Mouse (Mus musculus) embryo, embryonic 9.5 days (tissue): ENCODE data around the gene Phf23.
A peak's percentile ranks its signal among the peaks of the same experiment; 100 is the strongest.
"Not testable (repeated sequence)": the region's sequence is repeated elsewhere in the genome, so short reads cannot be mapped to it uniquely, and the experiment has no call there.

Source experiments
- DNase-seq: peaks from one replicate; pipeline ENCODE4 v3.0.0-alpha.2; 2017; ENCODE audit errors: extremely low spot score

The Phf23 gene

DNA sequence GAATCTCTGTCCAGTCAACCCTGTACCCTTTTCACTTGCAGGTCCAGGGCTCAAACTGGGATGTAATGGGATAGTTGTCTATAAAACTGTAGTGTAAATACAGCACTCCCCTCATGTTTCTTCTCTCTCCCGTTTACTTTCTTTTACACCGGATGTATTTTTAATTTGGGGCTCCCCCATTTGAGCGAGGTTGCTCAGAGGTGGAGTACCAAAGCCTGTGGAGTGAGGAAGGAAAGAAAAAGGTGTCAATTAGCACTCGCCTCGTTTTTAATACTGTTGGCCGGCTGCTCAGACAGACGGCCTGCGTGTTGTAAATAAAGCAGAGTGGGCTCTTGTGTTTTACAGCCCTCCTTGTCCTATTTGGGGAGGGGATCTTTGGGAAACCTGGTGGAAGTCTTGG lies 4.1 kb downstream of the Phf23 start:
- DNase-seq = no peak

DNA sequence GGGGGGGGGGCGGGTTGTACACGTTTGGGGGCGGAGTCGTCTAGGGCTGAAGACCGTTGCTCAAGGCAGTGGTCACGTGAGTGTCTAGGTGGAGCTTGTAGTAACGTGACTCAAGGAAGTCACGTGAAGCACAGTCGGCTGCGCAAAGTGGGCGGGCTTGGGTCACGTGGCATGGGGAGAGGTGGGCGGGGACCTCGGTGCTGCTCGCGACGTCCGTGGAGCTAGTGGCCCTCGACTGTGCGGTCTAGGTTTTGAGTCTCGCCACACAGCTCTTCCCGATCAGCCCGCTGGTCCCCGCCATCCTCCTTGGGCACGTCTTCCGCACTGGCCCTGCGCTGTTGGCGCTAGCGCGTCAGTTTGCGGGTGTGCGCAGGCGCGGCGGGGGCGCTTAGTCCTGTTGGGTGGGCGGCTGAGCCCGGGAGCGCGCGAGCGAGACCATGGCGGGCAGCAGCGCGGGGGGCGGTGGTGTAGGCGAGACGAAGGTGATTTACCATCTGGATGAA lies 4.9 kb downstream of the Phf23 start, which contains the start of gene Dvl2:
Dvl2 (plus strand) TSS at position 200 of the 503 bp plus-strand sequence.
- DNase-seq = peak; percentile 94

DNA sequence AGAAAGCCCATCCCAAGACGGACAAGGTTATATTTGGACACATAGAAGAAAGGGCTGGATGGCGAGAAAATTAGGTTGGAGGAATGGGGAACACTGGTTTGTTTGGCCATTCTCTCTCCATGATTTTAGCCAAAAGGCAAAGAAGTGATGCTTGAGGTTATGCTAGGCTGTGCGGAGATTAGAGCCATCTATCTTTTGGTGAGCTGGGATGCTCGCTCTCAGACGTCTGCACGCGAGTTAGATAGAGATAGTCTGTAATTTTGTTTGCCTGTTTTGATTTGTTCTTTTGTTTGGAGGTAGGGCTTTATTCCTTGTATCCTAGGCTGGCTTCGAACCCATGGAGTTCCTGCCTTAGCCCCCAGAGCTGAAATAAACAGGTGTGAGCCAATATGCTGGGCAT lies 5.6 kb downstream of the Phf23 start:
- no peak for DNase-seq

DNA sequence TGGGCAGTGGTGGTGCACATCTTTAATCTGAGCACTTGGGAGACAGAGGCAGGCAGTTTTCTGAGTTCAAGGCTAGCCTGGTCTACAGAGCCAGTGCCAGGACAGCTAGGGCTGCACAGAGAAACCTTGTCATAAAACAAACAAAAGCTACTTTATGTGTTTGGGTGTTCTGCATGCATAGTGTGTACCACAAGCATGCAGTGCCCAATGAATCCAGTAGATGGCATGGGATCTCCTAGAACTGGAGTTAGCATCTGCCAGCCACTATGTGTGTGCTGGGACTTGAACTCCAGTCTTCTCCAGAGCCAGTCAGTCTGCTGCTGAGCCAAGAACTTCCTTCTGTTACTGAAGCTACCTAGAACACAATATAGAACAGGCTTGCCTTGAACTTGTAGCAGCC lies 6.3 kb downstream of the Phf23 start:
- DNase-seq = no peak

DNA sequence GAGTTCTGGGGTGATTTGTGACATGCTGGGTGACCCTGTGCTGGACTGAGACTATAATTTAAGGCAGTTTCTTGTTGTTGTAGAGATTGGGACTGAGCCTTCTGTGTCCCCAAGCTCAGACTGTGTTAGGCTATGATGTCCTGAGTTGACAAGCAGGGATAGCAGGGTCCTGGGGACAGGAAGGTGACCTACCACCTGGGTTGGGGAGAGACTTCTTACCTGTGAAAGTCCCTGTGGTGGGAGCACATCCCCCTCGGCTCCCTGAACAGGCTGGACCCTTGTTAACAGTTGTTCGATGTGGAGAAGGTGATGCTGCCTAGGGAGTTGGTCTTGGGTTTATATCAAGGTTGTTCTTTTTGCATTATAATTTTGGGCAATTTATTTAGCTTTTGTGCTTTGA lies 6.9 kb downstream of the Phf23 start:
- no peak for DNase-seq

DNA sequence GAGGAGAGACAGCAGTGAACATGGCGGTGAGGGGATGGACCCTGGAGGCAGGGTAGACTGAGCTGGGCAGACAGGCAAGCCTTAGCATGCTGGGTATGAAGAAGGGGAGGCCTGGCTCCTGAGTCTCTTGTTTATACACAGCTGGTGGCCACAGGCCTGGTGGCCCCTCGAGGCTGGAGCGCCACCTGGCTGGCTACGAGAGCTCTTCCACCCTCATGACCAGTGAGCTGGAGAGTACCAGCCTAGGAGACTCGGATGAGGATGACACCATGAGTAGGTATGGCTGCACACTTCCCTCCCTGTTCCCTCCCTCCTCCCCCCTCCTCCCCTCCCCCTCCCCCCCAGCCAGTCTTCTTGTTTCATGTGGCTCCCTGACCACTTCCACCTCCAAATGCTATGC lies 9.9 kb downstream of the Phf23 start:
- DNase-seq = no peak

DNA sequence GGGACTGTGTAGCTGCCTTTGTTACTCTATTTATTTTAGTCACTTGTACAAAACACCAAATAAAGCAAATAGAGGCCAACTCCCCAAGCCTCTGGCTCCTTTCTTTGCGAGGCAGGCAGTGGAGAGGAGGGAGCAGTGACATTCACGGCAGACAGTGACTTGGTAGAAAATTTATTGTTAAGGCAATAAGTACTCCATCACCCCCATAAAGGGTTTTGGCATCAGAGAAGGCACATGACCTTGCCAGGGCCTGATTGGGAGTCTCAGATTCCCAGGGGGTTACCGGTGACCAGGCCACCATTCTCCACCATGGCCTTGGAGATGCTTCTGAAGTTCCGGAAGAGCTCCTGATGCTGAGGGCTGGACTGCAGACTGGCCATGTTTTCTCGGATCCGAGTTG lies 14.5 kb downstream of the Phf23 start:
- DNase-seq = no peak

DNA sequence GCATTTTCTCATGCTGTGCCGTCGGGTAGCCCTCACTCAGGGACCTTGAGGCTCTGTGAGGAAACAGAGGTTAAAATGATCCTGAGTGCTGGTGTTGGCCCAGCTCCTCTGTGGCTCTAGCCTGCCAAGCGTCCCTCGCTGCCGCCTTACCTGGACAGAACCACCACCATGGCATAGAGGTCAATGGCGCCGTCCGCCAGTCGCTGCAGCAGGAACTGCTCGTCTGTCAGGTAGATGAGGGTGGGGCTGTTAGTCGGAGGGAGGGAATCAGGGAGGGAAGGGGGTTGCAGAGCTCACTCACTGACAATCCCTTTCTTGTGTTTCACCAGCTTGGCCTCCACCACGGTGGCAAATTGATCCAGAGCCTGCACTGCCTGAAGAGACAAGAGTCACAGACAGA lies 15.0 kb downstream of the Phf23 start:
- no peak for DNase-seq

DNA sequence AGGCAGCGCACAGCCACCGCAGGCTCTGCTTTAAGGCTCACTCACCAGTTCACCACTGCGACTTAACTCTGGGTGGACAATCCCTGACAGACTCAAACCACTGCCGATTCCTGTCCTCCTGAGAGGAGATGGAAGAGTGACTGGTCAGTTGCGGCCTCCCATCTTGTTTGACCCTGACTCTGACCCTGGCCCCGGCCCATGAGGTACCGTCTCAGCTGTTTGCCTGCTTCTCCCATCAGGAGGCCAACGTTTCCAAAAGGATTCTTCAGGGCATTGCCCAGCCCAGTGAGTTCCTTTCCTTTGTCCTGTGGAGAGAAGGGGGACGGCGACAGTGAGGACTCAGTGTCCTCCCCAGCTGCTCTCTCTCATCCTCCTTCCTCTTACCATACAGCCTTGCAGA lies 15.4 kb downstream of the Phf23 start:
- no peak for DNase-seq

DNA sequence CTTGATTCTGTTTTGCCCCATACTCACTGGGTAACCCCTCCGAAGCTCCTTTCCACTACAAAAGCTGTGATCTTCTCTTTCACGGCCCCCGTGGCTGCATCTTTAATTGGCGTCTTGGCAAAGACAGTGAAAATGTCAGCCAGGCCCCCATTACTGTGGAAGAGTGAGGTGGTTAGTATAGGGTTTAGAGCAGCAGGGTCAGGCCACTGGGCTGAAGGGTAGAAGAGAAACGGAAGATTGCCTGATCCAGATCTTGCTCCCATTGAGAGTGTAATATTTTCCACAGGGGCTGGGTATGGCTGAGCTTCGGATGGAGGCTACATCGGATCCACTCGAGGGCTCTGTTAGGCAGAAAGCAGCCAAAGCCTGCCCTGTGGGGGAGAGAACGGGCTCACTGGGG lies 17.4 kb downstream of the Phf23 start:
- no peak for DNase-seq

DNA sequence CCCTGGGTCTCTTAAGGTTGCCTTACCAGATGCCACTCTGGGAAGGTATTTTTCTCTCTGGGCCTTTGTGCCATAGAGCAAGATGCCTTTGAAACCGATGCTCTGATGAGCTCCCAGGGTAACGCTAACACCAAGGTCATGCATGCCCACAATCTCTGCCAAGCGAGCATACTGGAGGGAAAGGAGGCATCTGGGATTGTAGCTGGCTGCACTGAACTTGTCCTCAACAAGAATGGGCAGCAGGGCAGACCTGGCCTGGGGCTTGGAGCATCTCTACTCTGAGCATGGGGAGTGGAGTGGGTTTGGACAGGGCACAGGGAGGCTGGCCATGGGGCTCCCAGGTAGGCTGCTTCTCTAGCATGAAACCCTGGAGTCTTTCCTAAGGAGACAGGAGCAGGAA lies 17.8 kb downstream of the Phf23 start:
- DNase-seq = no peak

DNA sequence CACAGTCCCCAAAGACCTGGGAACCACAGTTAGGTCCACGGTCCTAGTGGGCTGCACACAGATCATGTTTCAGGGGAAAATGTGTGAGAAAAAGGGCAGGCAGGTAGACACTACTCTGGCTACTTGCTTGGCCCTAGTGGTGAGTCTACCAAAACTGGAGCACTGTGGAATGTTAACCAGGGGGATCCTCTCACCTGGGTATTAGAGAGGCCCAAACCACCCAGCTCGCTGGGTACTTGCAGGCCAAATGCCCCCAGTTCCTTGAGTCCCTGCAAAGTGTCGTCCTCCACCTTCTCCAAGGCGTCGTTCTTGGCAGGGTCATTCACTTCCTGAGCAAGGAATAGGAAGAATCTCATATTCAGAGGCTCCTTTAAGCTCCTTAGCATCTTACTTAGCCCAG lies 18.5 kb downstream of the Phf23 start:
- DNase-seq = no peak

DNA sequence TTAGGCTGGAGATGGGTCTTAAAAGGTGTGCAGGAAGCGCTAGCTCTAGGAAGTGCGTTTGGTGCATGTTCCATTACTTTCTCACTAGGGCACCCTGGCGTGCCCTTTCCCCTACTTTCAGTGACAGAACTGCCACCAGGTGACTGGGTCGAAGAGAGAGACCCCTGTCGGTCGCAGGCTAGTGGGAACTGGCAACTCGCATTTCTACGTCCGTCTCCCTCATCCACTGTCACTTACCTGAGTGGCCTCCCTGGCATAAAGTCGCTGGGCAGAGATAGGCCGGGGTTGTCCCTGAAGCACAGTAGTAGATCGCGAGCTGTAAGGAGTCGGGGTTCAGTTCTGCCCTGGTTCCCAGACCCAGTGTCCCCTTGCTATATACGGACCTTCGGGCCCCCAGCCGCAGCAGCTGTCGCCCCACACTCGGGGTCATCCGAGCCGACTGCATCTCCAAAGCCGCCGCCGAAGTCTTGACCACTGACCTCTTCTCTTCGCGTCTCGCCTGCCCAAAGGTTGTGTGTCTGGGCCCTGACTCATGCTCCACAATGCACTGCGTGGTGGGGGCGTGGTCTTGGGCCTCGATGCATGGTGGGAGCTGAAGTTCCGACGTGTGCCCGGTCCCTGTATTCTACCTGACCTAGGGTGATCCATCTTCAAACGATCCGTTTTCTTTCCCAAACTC lies 19.4 kb downstream of the Phf23 start, which contains the start of gene Acadvl:
Acadvl (minus strand) TSS at position 532 of the 679 bp plus-strand sequence.
- peak; percentile 85 for DNase-seq

DNA sequence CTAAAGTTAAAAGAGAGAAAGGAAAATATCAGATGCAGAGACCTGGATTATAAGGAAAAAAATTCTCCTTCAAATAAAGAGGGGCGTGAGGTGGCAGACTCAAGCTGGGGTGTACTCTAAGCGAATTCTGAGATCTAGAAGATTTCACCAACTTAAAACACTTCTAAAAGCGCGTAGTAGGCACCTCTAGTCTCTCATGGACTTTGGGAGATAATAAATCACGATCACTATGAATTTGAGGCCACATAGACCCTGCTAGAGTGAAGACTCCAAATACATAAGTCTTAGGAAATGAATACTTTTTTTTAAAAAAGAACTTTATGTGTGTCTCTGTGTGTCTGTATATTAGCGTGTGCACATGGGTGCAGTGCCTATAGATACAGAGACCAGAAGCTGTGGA lies 20.1 kb downstream of the Phf23 start:
- no peak for DNase-seq

DNA sequence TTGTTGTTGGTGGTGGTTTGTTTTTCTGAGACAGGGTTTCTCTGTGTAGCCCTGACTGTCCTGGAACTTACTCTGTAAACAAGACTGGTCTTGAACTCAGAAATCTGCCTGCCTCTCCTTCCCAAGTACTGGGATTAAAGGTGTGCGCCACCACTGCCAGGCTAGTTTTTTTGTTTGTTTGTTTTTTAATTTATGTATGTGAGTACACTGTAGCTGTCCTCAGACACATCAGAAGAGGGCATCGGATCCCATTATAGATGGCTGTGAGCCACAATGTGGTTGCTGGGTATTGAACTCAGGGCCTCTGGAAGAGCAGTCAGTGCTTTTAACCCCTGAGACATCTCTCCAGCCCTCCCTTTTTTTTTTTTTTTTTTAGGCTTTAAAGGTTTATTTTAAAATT lies 20.6 kb downstream of the Phf23 start:
- DNase-seq = not testable (repeated sequence)

DNA sequence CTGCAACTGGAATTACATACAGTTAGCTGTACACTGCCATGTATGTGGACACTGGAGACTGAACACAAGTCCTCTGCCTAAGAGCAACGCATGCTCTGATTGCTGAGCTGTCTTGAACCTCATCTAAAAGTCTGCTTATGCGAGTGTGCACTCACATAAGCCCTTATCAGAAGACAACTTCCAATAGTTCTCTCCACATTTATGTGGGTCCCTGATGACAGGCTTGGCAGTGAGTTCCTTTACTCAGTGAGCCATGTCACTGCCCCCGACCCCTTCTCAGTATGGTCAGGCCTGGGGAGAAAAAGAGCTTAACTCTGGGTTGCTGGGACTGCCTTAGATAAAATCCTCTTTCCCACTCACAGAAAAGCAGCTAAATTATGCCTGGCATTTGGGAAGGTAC lies 21.1 kb downstream of the Phf23 start, which contains the start of gene Dlg4:
Dlg4 (plus strand) TSS at position 274 of the 400 bp plus-strand sequence.
- DNase-seq = no peak

DNA sequence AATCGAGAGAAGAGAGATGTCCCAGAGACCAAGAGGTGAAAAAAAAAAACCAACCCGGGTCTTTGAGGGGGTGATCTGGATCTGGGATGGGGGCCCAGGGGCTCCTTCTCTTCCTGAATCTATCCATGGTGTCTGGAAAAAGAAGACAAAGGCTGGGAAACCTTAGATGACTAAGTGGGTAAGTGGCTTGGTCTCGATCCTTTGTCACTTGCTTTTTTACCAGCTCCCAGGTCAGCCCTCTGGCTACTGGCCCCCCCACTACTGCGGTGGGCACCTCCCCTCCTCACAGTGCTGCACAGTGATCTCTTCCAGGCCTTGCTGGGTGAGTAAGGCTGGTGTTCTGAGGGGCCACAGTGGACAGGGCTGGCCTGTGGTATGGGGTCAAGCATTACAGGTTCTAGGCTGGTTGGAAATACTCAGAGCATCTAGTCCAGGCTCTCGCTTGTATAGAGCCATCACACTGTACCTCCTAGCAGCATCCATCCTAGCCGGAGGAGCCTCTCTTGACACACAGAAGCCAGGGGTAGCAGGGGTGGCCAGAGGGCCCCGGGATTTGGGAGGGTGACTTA lies 21.7 kb downstream of the Phf23 start:
- no peak for DNase-seq

DNA sequence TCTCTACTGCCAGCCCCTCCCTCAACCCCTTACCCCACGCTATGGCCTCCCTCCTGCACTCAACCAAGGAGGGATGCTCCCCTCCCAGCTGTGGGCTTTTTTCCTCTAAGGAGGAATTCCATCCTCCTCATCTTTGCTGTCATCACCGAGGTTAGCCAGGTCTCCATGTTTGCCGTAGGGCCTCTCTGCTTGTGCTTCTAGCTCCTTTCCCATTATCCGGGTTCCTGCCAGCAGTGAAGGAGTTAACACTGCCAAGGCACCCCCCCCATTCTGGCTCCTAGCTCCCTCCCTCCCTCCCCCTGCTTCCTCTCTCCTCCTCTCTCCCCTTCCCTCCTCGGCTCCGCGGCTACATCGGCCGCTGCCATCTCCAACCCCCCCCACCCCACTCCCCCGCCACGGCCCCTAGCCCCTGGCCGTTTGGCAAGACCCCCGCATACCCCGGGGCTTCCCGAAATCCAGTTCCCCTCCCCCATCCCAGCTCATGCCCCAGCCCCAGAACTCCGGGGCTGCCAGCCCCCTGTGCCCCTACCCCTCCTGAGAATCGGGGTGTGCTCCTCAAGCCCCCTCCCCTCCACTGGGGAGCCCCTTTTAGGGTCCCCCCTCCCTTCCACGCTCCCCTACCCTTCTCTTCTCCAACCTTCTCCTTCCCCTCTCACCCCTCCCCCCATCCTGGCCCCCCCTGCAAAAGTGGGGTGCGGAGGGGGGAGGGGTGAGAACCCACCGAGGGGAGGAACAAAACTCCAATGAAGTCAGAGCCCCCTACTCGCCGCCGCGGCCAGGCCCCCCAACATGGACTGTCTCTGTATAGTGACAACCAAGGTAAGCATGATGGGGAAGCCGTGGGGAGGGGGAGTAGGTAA lies 22.8 kb downstream of the Phf23 start:
- peak; percentile 81 for DNase-seq

DNA sequence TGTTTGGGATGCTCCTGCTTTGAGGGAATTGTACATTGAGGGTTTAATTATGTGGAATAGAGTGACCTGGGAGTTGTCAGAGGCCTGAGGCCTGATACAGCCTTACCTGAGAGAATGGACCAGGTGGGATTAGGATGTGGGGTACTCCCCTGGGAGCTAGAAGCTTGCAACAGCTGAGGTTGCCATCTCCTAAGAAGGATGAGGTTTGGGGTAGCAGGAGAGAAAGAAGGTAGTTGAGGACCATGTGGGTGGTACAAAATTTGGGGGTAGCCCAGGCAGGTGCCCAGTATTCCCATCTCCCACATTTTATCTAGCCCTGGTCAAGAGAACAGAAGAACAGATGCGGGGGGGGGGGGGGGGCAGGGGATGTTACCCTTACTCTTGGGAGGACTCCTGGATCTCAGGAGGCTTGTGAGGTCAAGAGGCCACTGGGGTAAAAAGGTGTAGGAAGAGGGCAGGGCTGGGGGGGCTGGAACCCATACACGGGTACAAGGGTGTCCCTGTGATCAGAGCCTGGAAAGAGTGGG lies 24.0 kb downstream of the Phf23 start:
- DNase-seq = no peak

DNA sequence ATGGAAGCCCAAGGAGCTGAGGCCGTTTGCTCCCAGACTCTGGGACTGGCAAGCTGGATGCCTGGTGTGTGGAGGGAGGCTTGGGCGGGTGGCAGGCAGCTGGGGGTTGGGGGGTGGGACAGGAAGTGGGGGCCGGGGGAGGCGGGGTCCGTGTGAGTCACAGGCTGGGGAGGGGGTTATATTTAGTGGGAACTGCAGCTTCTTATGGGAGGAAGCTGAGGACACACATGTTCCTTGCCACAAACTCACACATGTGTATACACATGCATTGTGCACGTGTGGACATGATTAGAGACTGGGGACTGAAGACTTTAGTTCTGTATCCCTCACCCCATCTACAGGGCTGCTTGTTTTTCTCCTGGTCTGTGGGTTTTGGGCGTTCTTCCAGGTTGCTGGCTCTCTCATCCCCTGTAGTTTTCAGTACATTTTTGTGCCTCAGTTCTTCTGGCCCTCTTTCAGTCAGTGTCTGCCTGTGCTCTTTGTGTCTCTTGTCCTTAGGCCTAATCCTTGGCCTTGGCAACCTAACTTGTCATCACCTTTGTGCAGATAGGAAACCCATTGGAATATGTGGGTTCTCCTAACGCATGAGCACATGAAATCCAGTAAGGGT lies 24.6 kb downstream of the Phf23 start:
- no peak for DNase-seq

DNA sequence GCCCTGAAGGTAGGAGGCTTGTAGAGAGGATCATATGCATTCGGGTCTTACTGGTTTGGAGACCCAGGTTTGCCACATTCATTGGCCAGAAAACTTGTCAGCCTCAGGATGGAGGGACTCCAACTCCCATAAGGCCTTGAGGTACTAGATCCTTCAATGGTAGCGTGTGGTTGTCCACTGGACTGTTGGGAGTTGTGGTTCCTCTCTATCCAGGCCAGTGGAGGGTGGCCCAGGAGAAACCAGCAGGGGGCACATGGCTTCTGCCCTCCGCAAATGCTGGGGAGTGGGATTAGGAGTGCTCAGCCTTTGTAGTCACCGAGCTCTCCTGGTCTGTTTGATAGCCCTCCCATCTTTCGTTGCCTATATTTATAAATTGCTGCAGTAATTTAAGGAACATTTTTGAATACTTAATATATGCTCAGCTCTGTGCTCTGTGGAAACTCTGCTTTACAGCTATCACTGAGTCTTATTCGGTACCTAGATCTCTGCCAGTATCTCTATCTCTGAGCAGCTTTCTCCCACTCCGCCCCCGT lies 25.2 kb downstream of the Phf23 start:
- peak; percentile 84 for DNase-seq
